Mouse (Mus musculus): Measurements from ENCODE around the gene Stat1.

- TF ChIP-seq CTCF (IDR thresholded peaks at IDR 0.05; ENCODE audit: borderline replicate concordance, control insufficient read depth, extremely low read depth, insufficient read depth, low read length, poor library complexity) = no peak
- no peak for TF ChIP-seq POLR2A (IDR thresholded peaks at IDR 0.05; ENCODE audit: control insufficient read depth, extremely low read depth, insufficient read depth, low read length, poor library complexity)
Measured at GRCm38 (mm10) chr1:52143191-52143590, 24.0 kb downstream of the Stat1 start.
